Mouse (Mus musculus): Measurements from ENCODE around the gene Gm10668. TPM values are rescaled to one million over a fixed set of nuclear protein-coding genes. Genes with fewer than 3 reads are reported as not detected.
"Not testable (repeated sequence)": the region's sequence is repeated elsewhere in the genome, so short reads cannot be mapped to it uniquely, and the experiment has no call there.

Gm10668 gene
- not detected for total RNA-seq (2021)
- long read RNA-seq, experiment 1: 0 reads
- long read RNA-seq, experiment 2: 0 reads

- not testable (repeated sequence) for DNase-seq (ENCODE audit: low spot score in 2 of 2)
Measured at GRCm38 (mm10) chr7:20730524-20730923, at the start of gene Gm10668. Gm10668 (minus strand) TSS chr7:20730624.

DNA sequence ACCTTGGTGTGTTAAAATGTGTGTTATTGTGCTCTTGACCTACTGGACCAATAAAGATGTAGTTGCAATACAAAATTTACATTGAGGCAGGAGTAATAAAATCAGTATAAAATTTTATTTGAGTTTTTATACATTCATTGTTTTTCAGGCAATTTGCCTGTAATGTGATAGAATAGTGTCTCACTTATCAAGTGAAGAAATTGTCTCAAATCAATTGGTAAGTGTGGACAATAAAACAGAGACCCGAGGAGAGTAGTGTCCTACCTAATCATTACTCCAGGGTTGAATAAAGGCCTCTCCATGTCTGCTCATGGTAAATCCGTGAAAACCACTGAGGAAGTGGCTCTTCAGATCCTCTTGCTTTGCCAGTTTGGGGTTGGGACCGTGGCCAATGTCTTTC lies 40.5 kb upstream of the Gm10668 start, which contains the start of gene Vmn1r112:
Gene Vmn1r112, plus strand, starts transcription at position 301 of the 400 bp plus-strand sequence.
- not testable (repeated sequence) for DNase-seq (ENCODE audit: low spot score in 2 of 2)

DNA sequence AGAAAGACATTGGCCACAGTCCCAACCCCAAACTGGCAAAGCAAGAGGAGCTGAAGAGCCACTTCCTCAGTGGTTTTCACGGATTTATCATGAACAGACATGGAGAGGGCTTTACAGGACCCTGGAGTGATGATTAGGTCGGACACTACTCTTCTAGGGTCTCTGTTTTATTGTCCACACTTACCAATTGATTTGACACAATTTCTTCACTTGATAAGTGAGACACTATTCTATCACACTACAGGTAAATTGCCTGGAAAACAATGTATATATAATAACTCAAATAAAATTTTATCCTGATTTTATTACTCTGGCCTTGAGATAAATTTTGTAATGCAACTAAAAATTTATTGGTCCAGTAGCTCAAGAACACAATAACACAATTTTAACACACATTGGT lies 27.3 kb downstream of the Gm10668 start, which contains the start of gene Vmn1r111:
Gene Vmn1r111, minus strand, starts transcription at position 101 of the 400 bp plus-strand sequence.
- not testable (repeated sequence) for DNase-seq (ENCODE audit: low spot score in 2 of 2)

Other genes starting within 250 kb of the Gm10668 start
- gene Vmn1r103, start 220.1 kb downstream of the Gm10668 start, total RNA-seq (2021): not detected
- gene Vmn1r104, start 196.8 kb downstream of the Gm10668 start, total RNA-seq (2021): not detected
- not detected for gene Gm5726, start 184.9 kb downstream of the Gm10668 start, total RNA-seq (2021)
- gene Gm4141, start 154.4 kb downstream of the Gm10668 start, total RNA-seq (2021): not detected
- not detected for gene Gm4513, start 131.6 kb downstream of the Gm10668 start, total RNA-seq (2021)
- not detected for gene Vmn1r107, start 61.7 kb downstream of the Gm10668 start, total RNA-seq (2021)
- gene Vmn1r111, start 27.4 kb downstream of the Gm10668 start, total RNA-seq (2021): not detected
- gene Vmn1r112, start 40.6 kb upstream of the Gm10668 start, total RNA-seq (2021): not detected
- gene Vmn1r113, start 56.7 kb upstream of the Gm10668 start, total RNA-seq (2021): not detected
- not detected for gene Vmn1r114, start 81.6 kb upstream of the Gm10668 start, total RNA-seq (2021)
- not detected for gene Vmn1r115, start 114.4 kb upstream of the Gm10668 start, total RNA-seq (2021)
- gene Vmn1r116, start 141.6 kb upstream of the Gm10668 start, total RNA-seq (2021): not detected
- gene Vmn1r117, start 153.5 kb upstream of the Gm10668 start, total RNA-seq (2021): not detected
- gene Vmn1r118, start 181.7 kb upstream of the Gm10668 start, total RNA-seq (2021): not detected